Mouse (Mus musculus) heart, embryonic 11.5 days (tissue): Measurements from ENCODE around the gene Pdpn. TPM values are rescaled to one million over a fixed set of nuclear protein-coding genes. Genes with fewer than 3 reads are reported as not detected.

Experiments
- ATAC-seq: fragments of 200-750 bp; cut with Nextera tagmentation; replicated peaks from 2 replicates; pipeline ENCODE4 v1.8.0; 2017; ENCODE audit warnings: moderate library complexity; ENCODE audit not compliant: insufficient number of reproducible peaks, low FRiP score, low TSS enrichment
- H3K27ac ChIP-seq: fragments of 300-500 bp; sonication (generic); 2 replicates; pipeline ENCODE4 v1.5.1; 2014; ENCODE audit warnings: mild to moderate bottlenecking, low read depth, low read length
- H3K27me3 ChIP-seq: fragments of 300-500 bp; sonication (generic); 2 replicates; pipeline ENCODE4 v1.6.1; 2014; ENCODE audit warnings: mild to moderate bottlenecking, low read length, mixed read lengths; ENCODE audit not compliant: control insufficient read depth, insufficient read depth
- H3K36me3 ChIP-seq: fragments of 300-500 bp; sonication (generic); 2 replicates; pipeline ENCODE4 v1.6.1; 2014; ENCODE audit warnings: mild to moderate bottlenecking, low read length, moderate library complexity, mixed read lengths; ENCODE audit not compliant: control insufficient read depth, insufficient read depth
- H3K4me1 ChIP-seq: fragments of 300-500 bp; sonication (generic); 2 replicates; pipeline ENCODE4 v1.6.1; 2014; ENCODE audit warnings: low read length; ENCODE audit not compliant: control insufficient read depth, insufficient read depth
- H3K4me2 ChIP-seq: fragments of 300-500 bp; sonication (generic); 2 replicates; pipeline ENCODE4 v1.6.1; 2014; ENCODE audit warnings: mild to moderate bottlenecking, moderate library complexity
- H3K4me3 ChIP-seq: fragments of 300-500 bp; sonication (generic); 2 replicates; pipeline ENCODE4 v1.5.1; 2014; ENCODE audit warnings: low read depth, low read length
- H3K9ac ChIP-seq: fragments of 300-500 bp; sonication (generic); 2 replicates; pipeline ENCODE4 v1.6.1; 2014; ENCODE audit warnings: mild to moderate bottlenecking, low read depth, low read length, moderate library complexity
- H3K9me3 ChIP-seq: fragments of 300-500 bp; sonication (generic); replicated peaks from 2 replicates; pipeline ENCODE4 v1.6.1; 2016; ENCODE audit warnings: low read length; ENCODE audit not compliant: control insufficient read depth
- whole genome bisulfite sequencing: fragments of 180-500 bp; shearing (Covaris S2); extraction: QIAGEN DNeasy Blood & Tissue Kit; methylation state at CpG from one replicate; pipeline ENCODE4 v1.1.7; 2014; ENCODE audit not compliant: insufficient replicate concordance; 5-methylcytosine and 5-hydroxymethylcytosine counted together
- polyA plus RNA-seq: library from polyadenylated mRNA; unstranded; fragments of >200 nt; fragmentation: Nextera tagmentation; extraction: Ambion mirVana; gene quantifications from 2 replicates; pipeline ENCODE4 v1.2.1, GENCODE M21; 2014

Pdpn gene
- polyA plus RNA-seq, 1 experiment from 2014 or later: 28.4 TPM

DNA sequence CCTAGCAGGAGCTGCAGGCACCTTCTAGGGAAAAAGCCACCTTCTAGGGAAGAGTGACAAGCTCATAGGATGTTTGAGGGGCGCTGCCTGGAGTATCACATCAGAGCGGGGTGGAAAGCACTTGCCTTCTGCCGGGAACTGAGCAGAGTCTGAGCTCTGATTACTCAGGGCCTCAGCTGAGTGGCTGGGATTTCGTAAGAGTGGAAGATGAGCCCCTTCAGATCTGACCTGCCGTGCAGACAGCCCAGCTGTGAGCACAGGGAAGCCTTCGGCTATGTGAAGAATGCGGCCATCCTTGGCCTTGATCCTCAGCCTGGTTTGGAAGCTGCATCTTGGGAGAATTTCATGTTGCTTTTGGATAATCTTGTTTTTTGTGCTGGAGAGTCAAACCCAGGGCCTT, 10.5 kb downstream of the Pdpn start:
- no peak overlapping the region for H3K27ac ChIP-seq

DNA sequence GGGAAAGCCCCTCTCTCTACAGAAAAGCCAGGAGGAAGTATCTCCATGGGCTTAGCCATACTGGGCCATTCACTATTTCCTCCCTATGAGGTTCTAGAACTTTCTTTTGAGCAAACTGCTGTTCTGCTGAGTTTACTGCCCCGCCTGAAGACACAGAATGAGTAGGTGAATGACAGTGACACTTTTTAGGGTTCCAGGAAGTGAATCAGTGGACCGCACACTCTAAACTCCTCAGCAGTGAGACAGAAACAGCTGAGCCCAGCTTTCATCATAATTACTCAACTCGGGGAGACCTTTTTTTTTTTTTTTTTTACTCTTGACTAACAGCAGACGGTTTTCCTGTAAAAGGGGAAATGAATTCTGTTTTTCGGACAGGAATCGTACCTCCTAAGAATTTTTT, 10.9 kb downstream of the Pdpn start:
- no peak for ATAC-seq
- no peak overlapping the region for H3K4me3 ChIP-seq
- 63% methylated on average over 6 of the region's 6 CpGs for WGBS

More for the DNA sequence above, 10.5 kb downstream of the Pdpn start:
- H3K4me2 ChIP-seq: no peak overlapping the region
- no peaks in the 10 kb centered on the region for H3K27me3 ChIP-seq
- no peak overlapping the region for H3K9ac ChIP-seq
- peaks cover 2% of the 10 kb centered on the region; the same call in 1 of the 2 replicates for H3K36me3 ChIP-seq
- peaks cover 9% of the 10 kb centered on the region for H3K4me1 ChIP-seq
- H3K4me3 ChIP-seq: no peak overlapping the region
- WGBS: 25% methylated on average over 7 of the region's 7 CpGs
- no peaks in the 10 kb centered on the region for H3K9me3 ChIP-seq
- ATAC-seq: no peak

GRCm38 (mm10) chr4:143287065-143287464, 12.3 kb downstream of the Pdpn start:
- H3K4me3 ChIP-seq: no peak overlapping the region
- H3K27ac ChIP-seq: no peak overlapping the region
- peaks cover 9% of the 10 kb centered on the region for H3K4me1 ChIP-seq
- H3K36me3 ChIP-seq: no peaks in the 10 kb centered on the region
- no peaks in the 10 kb centered on the region for H3K9me3 ChIP-seq
- 74% methylated on average over 4 of the region's 4 CpGs for WGBS
- no peak overlapping the region for H3K9ac ChIP-seq
- ATAC-seq: no peak
- H3K4me2 ChIP-seq: no peak overlapping the region
- H3K27me3 ChIP-seq: no peaks in the 10 kb centered on the region

More for the DNA sequence above, 10.9 kb downstream of the Pdpn start:
- no peak overlapping the region for H3K9ac ChIP-seq
- H3K4me2 ChIP-seq: no peak overlapping the region
- H3K4me1 ChIP-seq: peaks cover 9% of the 10 kb centered on the region
- H3K27me3 ChIP-seq: no peaks in the 10 kb centered on the region
- H3K36me3 ChIP-seq: peaks cover under 1% of the 10 kb centered on the region; the same call in 1 of the 2 replicates
- H3K27ac ChIP-seq: no peak overlapping the region
- no peaks in the 10 kb centered on the region for H3K9me3 ChIP-seq

- H3K4me1 ChIP-seq: peaks cover 4% of the 10 kb centered on the region; the same call in 1 of the 2 replicates
- no peaks in the 10 kb centered on the region for H3K36me3 ChIP-seq
- no peak overlapping the region for H3K9ac ChIP-seq
- H3K27ac ChIP-seq: no peak overlapping the region
- H3K4me3 ChIP-seq: no peak overlapping the region
- H3K9me3 ChIP-seq: no peaks in the 10 kb centered on the region
- no peaks in the 10 kb centered on the region for H3K27me3 ChIP-seq
- no peak overlapping the region for H3K4me2 ChIP-seq
- no peak for ATAC-seq
- 81% methylated on average over 3 of the region's 3 CpGs for whole genome bisulfite sequencing
Measured at GRCm38 (mm10) chr4:143280166-143280565, 19.2 kb downstream of the Pdpn start.

DNA sequence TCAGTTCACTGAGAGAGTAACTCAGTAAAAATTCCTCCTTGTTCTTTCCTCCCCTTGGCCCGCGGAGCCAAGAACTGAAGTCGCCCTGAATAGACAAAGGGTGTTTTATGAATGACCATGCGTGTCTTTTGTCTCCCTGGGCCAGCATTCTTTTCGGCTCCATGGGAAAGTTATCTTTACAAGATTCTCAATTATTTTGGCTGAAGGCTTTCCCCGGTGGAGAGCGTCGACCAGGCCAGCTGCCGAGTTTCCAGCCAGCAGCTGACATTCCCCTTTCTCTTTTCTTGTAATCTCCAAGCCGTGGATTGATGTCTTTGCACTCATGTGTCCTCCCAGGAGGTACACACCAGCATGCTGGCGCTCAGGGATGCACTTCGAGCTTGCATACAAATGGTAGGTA, 19.7 kb downstream of the Pdpn start:
- Histone ChIP-seq H3K27me3 (no peaks in the 10 kb centered on the region), H3K4me1 (peaks cover 4% of the 10 kb centered on the region; the same call in 1 of the 2 replicates), H3K9me3 (no peaks in the 10 kb centered on the region), H3K4me3 (no peak overlapping the region), H3K36me3 (no peaks in the 10 kb centered on the region), H3K4me2 (no peak overlapping the region), H3K27ac (no peak overlapping the region), H3K9ac (no peak overlapping the region)
- ATAC-seq: no peak
- WGBS: 50% methylated on average over 12 of the region's 12 CpGs

GRCm38 (mm10) chr4:143279016-143279415, 20.3 kb downstream of the Pdpn start:
- 85% methylated on average over 5 of the region's 5 CpGs for WGBS
- Histone ChIP-seq H3K4me2 (no peak overlapping the region), H3K4me3 (no peak overlapping the region), H3K9me3 (no peaks in the 10 kb centered on the region), H3K36me3 (no peaks in the 10 kb centered on the region), H3K27ac (no peak overlapping the region), H3K4me1 (peaks cover 4% of the 10 kb centered on the region; the same call in 1 of the 2 replicates), H3K27me3 (no peaks in the 10 kb centered on the region), H3K9ac (no peak overlapping the region)
- no peak for ATAC-seq

DNA sequence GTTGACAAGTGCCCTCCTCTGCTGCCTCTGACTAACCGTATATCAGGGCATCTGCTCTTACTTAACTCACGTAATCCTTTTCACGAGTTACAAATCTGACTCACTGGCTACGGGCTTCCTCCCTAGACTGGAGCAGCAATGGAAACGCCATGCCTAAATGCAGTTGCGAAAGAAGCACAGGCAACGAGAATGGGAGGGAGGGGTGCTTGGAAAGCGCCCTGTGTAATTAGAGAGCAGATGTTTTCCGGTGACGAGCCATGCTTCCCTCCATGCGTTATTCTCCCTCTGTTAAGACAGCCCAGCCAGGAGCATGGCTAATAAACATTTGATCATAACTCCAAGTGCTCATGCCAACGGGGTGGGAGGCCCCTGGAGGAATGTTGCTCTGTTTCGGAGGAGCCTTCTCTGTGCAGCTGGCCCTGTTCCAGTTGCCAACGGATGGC, 20.9 kb downstream of the Pdpn start:
- Histone ChIP-seq H3K27me3 (no peaks in the 10 kb centered on the region), H3K36me3 (no peaks in the 10 kb centered on the region), H3K4me3 (no peak overlapping the region), H3K27ac (no peak overlapping the region), H3K4me2 (no peak overlapping the region), H3K9me3 (no peaks in the 10 kb centered on the region), H3K9ac (no peak overlapping the region), H3K4me1 (peaks cover 4% of the 10 kb centered on the region; the same call in 1 of the 2 replicates)
- ATAC-seq: no peak
- 43% methylated on average over 14 of the region's 14 CpGs for WGBS

DNA sequence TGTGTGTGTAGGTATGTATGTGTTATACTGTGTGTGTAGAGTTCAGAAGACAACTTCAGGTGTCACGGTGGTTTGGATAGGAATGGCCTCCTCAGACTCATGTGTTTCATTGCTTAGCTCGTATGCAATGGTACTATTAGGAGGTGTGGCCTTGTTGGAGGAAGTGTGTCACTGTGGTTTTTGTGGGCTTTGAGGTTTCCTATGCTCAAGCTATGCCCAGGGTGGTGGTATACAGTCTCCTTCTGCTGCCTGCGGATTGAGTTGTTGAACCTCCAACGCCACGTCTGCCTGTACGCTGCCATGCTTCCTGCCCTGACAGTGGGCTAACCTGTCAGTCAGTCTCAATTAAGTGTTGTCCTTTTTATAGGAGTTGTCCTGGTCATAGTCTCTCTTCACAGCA, 22.0 kb downstream of the Pdpn start:
- 89% methylated on average over 6 of the region's 6 CpGs for WGBS
- Histone ChIP-seq H3K9me3 (no peaks in the 10 kb centered on the region), H3K4me2 (no peak overlapping the region), H3K27ac (no peak overlapping the region), H3K27me3 (no peaks in the 10 kb centered on the region), H3K36me3 (peaks cover 3% of the 10 kb centered on the region; the same call in 1 of the 2 replicates), H3K9ac (no peak overlapping the region), H3K4me1 (peaks cover 4% of the 10 kb centered on the region; the same call in 1 of the 2 replicates), H3K4me3 (no peak overlapping the region)
- ATAC-seq: no peak

DNA sequence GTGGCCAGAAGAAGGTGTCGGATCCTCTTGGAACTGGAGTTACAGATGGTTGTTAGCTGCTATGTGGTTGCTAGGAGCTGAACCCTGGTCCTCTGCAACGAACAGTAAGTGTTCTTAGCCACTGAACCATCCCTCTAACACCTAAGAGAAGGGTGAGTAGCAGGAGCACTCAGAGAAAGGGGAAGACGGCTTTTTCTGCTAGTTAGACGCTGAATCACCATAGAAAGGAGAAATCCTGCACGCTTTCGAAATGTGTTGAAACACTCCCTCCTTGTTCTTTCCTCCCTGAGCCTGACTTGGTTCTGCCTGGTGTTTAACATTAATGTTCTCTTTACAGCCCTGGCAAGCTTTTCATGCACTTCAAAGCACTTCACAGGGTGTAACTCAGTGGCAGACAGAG, 27.8 kb downstream of the Pdpn start:
- 78% methylated on average over 6 of the region's 6 CpGs for WGBS
- no peaks in the 10 kb centered on the region for H3K9me3 ChIP-seq

More for the DNA sequence above, 27.8 kb downstream of the Pdpn start:
- peaks cover 3% of the 10 kb centered on the region; the same call in 1 of the 2 replicates for H3K36me3 ChIP-seq
- H3K27me3 ChIP-seq: no peaks in the 10 kb centered on the region
- no peak for ATAC-seq
- H3K4me3 ChIP-seq: no peak overlapping the region
- H3K27ac ChIP-seq: no peak overlapping the region
- no peak overlapping the region for H3K9ac ChIP-seq
- no peaks in the 10 kb centered on the region for H3K4me1 ChIP-seq
- H3K4me2 ChIP-seq: no peak overlapping the region
